Mouse (Mus musculus): ENCODE data around the gene Akp3.

GRCm38 (mm10) chr1:87114784-87115183, 10.0 kb upstream of the Akp3 start:
- TF ChIP-seq CTCF (IDR thresholded peaks at IDR 0.05) (no peak), EP300 (IDR thresholded peaks at IDR 0.05) (no peak)

Measured in lung, postnatal 0 days (tissue).